Mouse (Mus musculus): ENCODE measurements around the gene Negr1. TPM values are rescaled to one million over a fixed set of nuclear protein-coding genes. Genes with fewer than 3 reads are reported as not detected.
A peak's percentile ranks its signal among the peaks of the same experiment; 100 is the strongest.

Negr1 gene
- polyA plus RNA-seq, 1 experiment from 2014 or later: 5.9 TPM

GRCm38 (mm10) chr3:157208966-157209365, 647.4 kb downstream of the Negr1 start:
- Histone ChIP-seq H3K4me1 (replicated peaks; ENCODE audit: insufficient read depth, low read length) (no peaks in the 10 kb centered on the region), H3K36me3 (ENCODE audit: insufficient read depth, low read length) (no peaks in the 10 kb centered on the region), H3K4me2 (ENCODE audit: low read length) (no peak overlapping the region), H3K4me3 (replicated peaks; ENCODE audit: low read depth, low read length) (no peak overlapping the region), H3K27me3 (ENCODE audit: insufficient read depth, low read length) (no peaks in the 10 kb centered on the region), H3K27ac (no peak overlapping the region), H3K9me3 (replicated peaks; ENCODE audit: low read length) (no peaks in the 10 kb centered on the region), H3K9ac (ENCODE audit: low read depth, low read length) (no peak overlapping the region)
- TF ChIP-seq CTCF (IDR thresholded peaks at IDR 0.05; ENCODE audit: low read depth): no peak
- no peak for ATAC-seq (replicated peaks; ENCODE audit: low FRiP score, low read depth)
- 26% methylated on average over 1 of the region's 1 CpGs for WGBS
- no peak for DNase-seq (ENCODE audit: low spot score)

- Histone ChIP-seq H3K27me3 (ENCODE audit: insufficient read depth, low read length) (no peaks in the 10 kb centered on the region), H3K27ac (no peak overlapping the region), H3K36me3 (ENCODE audit: insufficient read depth, low read length) (no peaks in the 10 kb centered on the region), H3K9me3 (replicated peaks; ENCODE audit: low read length) (no peaks in the 10 kb centered on the region), H3K4me2 (ENCODE audit: low read length) (no peak overlapping the region), H3K4me1 (replicated peaks; ENCODE audit: insufficient read depth, low read length) (no peaks in the 10 kb centered on the region), H3K9ac (ENCODE audit: low read depth, low read length) (no peak overlapping the region), H3K4me3 (replicated peaks; ENCODE audit: low read depth, low read length) (no peak overlapping the region)
- no peak for TF ChIP-seq CTCF (IDR thresholded peaks at IDR 0.05; ENCODE audit: low read depth)
- ATAC-seq (replicated peaks; ENCODE audit: low FRiP score, low read depth): no peak
- WGBS: 70% methylated on average over 2 of the region's 2 CpGs
- no peak for DNase-seq (ENCODE audit: low spot score)
These were observed 647.8 kb downstream of the Negr1 start for GRCm38 (mm10) chr3:157209386-157209785.

- H3K9ac ChIP-seq (ENCODE audit: low read depth, low read length): no peak overlapping the region
- peak; percentile 43 for TF ChIP-seq CTCF (IDR thresholded peaks at IDR 0.05; ENCODE audit: low read depth)
- 58% methylated on average over 5 of the region's 5 CpGs for WGBS
- no peaks in the 10 kb centered on the region for H3K9me3 ChIP-seq (replicated peaks; ENCODE audit: low read length)
- ATAC-seq (replicated peaks; ENCODE audit: low FRiP score, low read depth): no peak
- no peak overlapping the region for H3K4me3 ChIP-seq (replicated peaks; ENCODE audit: low read depth, low read length)
- peak; percentile 52 for DNase-seq (ENCODE audit: low spot score)
- H3K36me3 ChIP-seq (ENCODE audit: insufficient read depth, low read length): no peaks in the 10 kb centered on the region
- no peak overlapping the region for H3K4me2 ChIP-seq (ENCODE audit: low read length)
- no peaks in the 10 kb centered on the region for H3K27me3 ChIP-seq (ENCODE audit: insufficient read depth, low read length)
- no peak overlapping the region for H3K27ac ChIP-seq
- no peaks in the 10 kb centered on the region for H3K4me1 ChIP-seq (replicated peaks; ENCODE audit: insufficient read depth, low read length)
These were observed 654.5 kb downstream of the Negr1 start for GRCm38 (mm10) chr3:157215937-157216719.

- ATAC-seq (replicated peaks; ENCODE audit: low FRiP score, low read depth) (no peak), DNase-seq (ENCODE audit: low spot score) (no peak)
- H3K27ac ChIP-seq: no peak overlapping the region
- H3K36me3 ChIP-seq (ENCODE audit: insufficient read depth, low read length): no peaks in the 10 kb centered on the region
- no peaks in the 10 kb centered on the region for H3K27me3 ChIP-seq (ENCODE audit: insufficient read depth, low read length)
- H3K9me3 ChIP-seq (replicated peaks; ENCODE audit: low read length): no peaks in the 10 kb centered on the region
- no peak for TF ChIP-seq CTCF (IDR thresholded peaks at IDR 0.05; ENCODE audit: low read depth)
- no peaks in the 10 kb centered on the region for H3K4me1 ChIP-seq (replicated peaks; ENCODE audit: insufficient read depth, low read length)
- no peak overlapping the region for H3K4me3 ChIP-seq (replicated peaks; ENCODE audit: low read depth, low read length)
- no peak overlapping the region for H3K9ac ChIP-seq (ENCODE audit: low read depth, low read length)
- no peak overlapping the region for H3K4me2 ChIP-seq (ENCODE audit: low read length)
- 72% methylated on average over 2 of the region's 2 CpGs for WGBS
These were observed 656.2 kb downstream of the Negr1 start for GRCm38 (mm10) chr3:157217794-157218193.

- Histone ChIP-seq H3K9me3 (replicated peaks; ENCODE audit: low read length) (no peaks in the 10 kb centered on the region), H3K4me3 (replicated peaks; ENCODE audit: low read depth, low read length) (no peak overlapping the region), H3K27me3 (ENCODE audit: insufficient read depth, low read length) (no peaks in the 10 kb centered on the region), H3K9ac (ENCODE audit: low read depth, low read length) (no peak overlapping the region), H3K27ac (no peak overlapping the region), H3K4me2 (ENCODE audit: low read length) (no peak overlapping the region), H3K4me1 (replicated peaks; ENCODE audit: insufficient read depth, low read length) (no peaks in the 10 kb centered on the region), H3K36me3 (ENCODE audit: insufficient read depth, low read length) (no peaks in the 10 kb centered on the region)
- TF ChIP-seq CTCF (IDR thresholded peaks at IDR 0.05; ENCODE audit: low read depth): no peak
- DNase-seq (ENCODE audit: low spot score) (no peak), ATAC-seq (replicated peaks; ENCODE audit: low FRiP score, low read depth) (no peak)
- 69% methylated on average over 4 of the region's 4 CpGs for WGBS
These were observed 663.3 kb downstream of the Negr1 start for GRCm38 (mm10) chr3:157224920-157225319.

GRCm38 (mm10) chr3:157232723-157233122, 671.1 kb downstream of the Negr1 start:
- 25% methylated on average over 5 of the region's 5 CpGs for WGBS
- H3K27ac ChIP-seq: no peak overlapping the region
- no peak for ATAC-seq (replicated peaks; ENCODE audit: low FRiP score, low read depth)
- H3K4me2 ChIP-seq (ENCODE audit: low read length): no peak overlapping the region
- peak; percentile 81 for TF ChIP-seq CTCF (IDR thresholded peaks at IDR 0.05; ENCODE audit: low read depth)
- DNase-seq (ENCODE audit: low spot score): peak; percentile 81
- no peaks in the 10 kb centered on the region for H3K27me3 ChIP-seq (ENCODE audit: insufficient read depth, low read length)
- no peak overlapping the region for H3K4me3 ChIP-seq (replicated peaks; ENCODE audit: low read depth, low read length)
- H3K4me1 ChIP-seq (replicated peaks; ENCODE audit: insufficient read depth, low read length): no peaks in the 10 kb centered on the region
- no peaks in the 10 kb centered on the region for H3K9me3 ChIP-seq (replicated peaks; ENCODE audit: low read length)
- no peaks in the 10 kb centered on the region for H3K36me3 ChIP-seq (ENCODE audit: insufficient read depth, low read length)
- no peak overlapping the region for H3K9ac ChIP-seq (ENCODE audit: low read depth, low read length)
